Mouse (Mus musculus): ENCODE results near the gene Gm17364.
"Not testable (repeated sequence)": the region's sequence is repeated elsewhere in the genome, so short reads cannot be mapped to it uniquely, and the experiment has no call there.

Gene Gm17364

GRCm38 (mm10) chr13:41251667-41252066, 22.1 kb downstream of the Gm17364 start:
- no peak for DNase-seq (ENCODE audit: low spot score)

- not testable (repeated sequence) for DNase-seq (ENCODE audit: low spot score)
Measured at GRCm38 (mm10) chr13:41251232-41251631, 22.5 kb downstream of the Gm17364 start.

GRCm38 (mm10) chr13:41250318-41250981, 23.3 kb downstream of the Gm17364 start:
- no peak for DNase-seq (ENCODE audit: low spot score)

- peak; percentile 56 for DNase-seq (ENCODE audit: low spot score)
Measured at GRCm38 (mm10) chr13:41249538-41250317, 24.0 kb downstream of the Gm17364 start, which contains the start of gene Smim13. Gene Smim13, plus strand, starts transcription at chr13:41249844.

GRCm38 (mm10) chr13:41248751-41249520, 24.8 kb downstream of the Gm17364 start:
- DNase-seq (ENCODE audit: low spot score) = no peak

- DNase-seq (ENCODE audit: low spot score) = no peak
Measured at GRCm38 (mm10) chr13:41244306-41244830, 29.4 kb downstream of the Gm17364 start.

GRCm38 (mm10) chr13:41241557-41241956, 32.2 kb downstream of the Gm17364 start:
- no peak for DNase-seq (ENCODE audit: low spot score)

- DNase-seq (ENCODE audit: low spot score) = no peak
Measured at GRCm38 (mm10) chr13:41238805-41239130, 35.0 kb downstream of the Gm17364 start.

- no peak for DNase-seq (ENCODE audit: low spot score)
Measured at GRCm38 (mm10) chr13:41238035-41238804, 35.6 kb downstream of the Gm17364 start.

- no peak for DNase-seq (ENCODE audit: low spot score)
Measured at GRCm38 (mm10) chr13:41235845-41236741, 37.7 kb downstream of the Gm17364 start.

- DNase-seq (ENCODE audit: low spot score) = no peak
Measured at GRCm38 (mm10) chr13:41235181-41235580, 38.6 kb downstream of the Gm17364 start.

- no peak for DNase-seq (ENCODE audit: low spot score)
Measured at GRCm38 (mm10) chr13:41233241-41233640, 40.5 kb downstream of the Gm17364 start.

- DNase-seq (ENCODE audit: low spot score) = no peak
Measured at GRCm38 (mm10) chr13:41232209-41232608, 41.6 kb downstream of the Gm17364 start.

GRCm38 (mm10) chr13:41231389-41231983, 42.3 kb downstream of the Gm17364 start:
- no peak for DNase-seq (ENCODE audit: low spot score)

GRCm38 (mm10) chr13:41230256-41230655, 43.5 kb downstream of the Gm17364 start:
- DNase-seq (ENCODE audit: low spot score) = no peak

- DNase-seq (ENCODE audit: low spot score) = no peak
Measured at GRCm38 (mm10) chr13:41228060-41228459, 45.7 kb downstream of the Gm17364 start.

GRCm38 (mm10) chr13:41226513-41226912, 47.3 kb downstream of the Gm17364 start:
- DNase-seq (ENCODE audit: low spot score) = no peak
